Mouse (Mus musculus) thymus, postnatal 0 days (tissue): ENCODE results near the gene Rps21. TPM values are rescaled to one million over a fixed set of nuclear protein-coding genes. Genes with fewer than 3 reads are reported as not detected.

Experiments
- DNase-seq: peaks from one replicate; pipeline ENCODE4 v3.0.0-alpha.2; 2015; ENCODE audit warnings: low spot score
- microRNA-seq: library from miRNA; unstranded; fragments of <30 nt; microRNA quantifications from one replicate; pipeline ENCODE4, GENCODE M21; 2016; ENCODE audit warnings: borderline number of aligned reads
- polyA plus RNA-seq: library from polyadenylated mRNA; unstranded; fragments of >200 nt; fragmentation: Nextera tagmentation; extraction: Ambion mirVana; gene quantifications from 2 replicates; pipeline ENCODE4 v1.2.1, GENCODE M21; 2015

Gene Rps21
- polyA plus RNA-seq, 1 experiment from 2014 or later = 928 TPM

GRCm38 (mm10) chr2:180288966-180289365 lies 31.8 kb downstream of the Rps21 start:
- no peak for DNase-seq

DNA sequence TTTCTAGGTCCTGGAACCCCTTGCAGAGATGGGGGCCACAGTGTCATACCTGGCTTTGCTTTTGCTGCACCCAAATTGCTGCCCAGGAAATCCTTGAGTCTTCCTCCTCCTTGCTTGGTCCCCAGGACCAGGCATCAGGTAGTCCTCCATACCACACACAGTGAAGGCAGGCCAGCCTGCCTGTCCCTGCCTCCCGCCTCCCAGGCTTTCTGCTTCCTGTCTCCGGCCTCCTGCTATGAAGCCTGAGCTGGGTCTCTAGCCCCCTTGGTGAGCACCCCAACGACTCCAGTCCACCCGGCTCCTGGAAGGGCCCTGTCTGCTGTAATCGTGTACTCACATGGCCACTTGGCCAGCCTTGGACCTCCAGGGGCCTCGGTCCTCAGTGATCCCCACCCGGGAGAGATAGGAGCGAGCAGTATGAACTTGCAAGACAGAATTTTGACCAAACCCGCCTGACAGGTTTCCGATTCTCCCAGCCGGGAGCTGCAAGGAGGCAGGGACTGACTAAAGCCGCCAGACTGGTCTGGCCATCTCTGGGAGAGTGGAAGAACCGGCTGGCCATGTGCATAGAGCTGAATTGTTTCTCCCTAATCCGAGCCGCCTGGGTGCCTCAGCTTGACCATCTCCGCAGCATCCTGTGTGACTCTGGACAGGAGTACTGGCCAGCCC lies 32.4 kb downstream of the Rps21 start, which contains the start of gene Rbbp8nl:
Gene Rbbp8nl (minus strand): TSS at position 440 of the 669 bp plus-strand sequence.
- no peak for DNase-seq

DNA sequence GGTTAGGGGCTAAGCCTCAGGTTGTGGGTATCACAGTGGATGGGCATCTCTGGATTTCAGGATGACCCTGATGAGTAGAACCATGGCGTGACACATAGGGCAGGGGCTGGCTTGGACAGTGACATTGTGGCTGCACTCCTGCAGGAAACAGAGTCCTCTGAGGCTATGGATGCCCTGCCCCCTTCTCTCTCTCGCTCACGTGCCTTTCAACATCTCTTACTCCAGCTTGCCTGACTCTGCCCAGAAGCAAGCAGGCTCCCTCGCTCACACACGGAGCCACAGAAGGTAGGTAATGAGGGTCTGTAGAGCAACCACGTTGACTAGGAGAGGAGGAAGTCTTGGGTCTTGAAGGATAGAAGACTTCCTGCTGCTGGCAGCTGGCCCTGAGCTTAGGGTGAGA lies 33.3 kb downstream of the Rps21 start:
- no peak for DNase-seq

DNA sequence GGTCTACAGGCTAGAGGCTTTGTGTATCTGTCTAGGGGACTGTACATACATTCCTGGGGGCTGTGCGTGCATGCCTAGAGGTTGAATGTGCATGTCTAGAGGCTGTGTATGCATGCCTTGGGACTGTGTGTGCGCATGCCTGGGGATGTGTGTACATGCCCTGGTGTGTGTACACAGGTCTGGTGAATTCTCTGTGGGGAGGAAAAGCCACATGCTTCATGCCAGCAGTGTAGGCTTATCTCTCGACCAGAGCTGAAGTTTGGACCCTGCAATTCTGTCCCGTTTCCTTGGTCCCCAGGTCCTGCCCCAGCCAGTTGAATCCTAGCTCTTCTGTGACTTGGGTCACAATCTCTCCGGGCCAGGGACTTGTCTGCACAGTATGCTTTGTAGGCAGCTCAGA lies 34.4 kb downstream of the Rps21 start:
- no peak for DNase-seq

DNA sequence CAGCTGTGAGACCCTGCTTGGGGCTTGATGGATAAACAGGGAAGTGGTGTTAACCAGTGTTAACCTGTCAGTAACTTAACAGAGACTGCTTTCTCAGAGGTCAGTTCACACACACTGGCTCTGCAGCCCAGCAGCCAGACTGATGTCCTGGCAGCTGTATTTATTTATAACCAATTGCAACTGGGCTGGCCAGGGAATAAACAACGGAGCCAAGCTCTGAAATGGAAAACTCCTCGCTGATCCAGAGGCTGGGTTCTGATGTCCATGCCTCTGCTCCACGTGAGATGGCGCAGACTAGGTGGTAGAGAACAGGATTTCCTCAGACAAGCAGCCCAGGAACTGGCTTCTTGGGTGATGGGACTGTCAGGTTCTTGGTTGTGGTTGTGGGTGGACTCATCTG lies 34.8 kb downstream of the Rps21 start:
- DNase-seq = no peak

DNA sequence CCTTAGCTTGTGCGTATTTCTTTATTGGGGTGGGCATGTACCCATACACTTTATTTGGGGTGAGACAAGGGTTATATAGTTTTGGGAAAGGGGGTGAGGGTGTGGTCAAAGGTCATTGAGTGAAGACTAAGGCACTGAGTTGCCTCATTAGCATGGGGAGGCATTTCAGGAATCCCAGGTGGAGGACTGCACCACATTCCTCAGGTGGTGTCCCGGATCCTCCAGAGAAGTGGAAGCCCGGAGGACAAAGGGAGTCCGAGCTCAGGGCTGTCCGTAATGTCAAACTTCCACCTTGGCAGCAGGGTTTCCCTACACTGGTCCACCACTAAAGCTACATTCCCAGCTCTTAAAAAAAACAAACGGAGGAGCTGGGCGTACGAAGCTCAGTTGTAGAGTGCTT lies 35.7 kb downstream of the Rps21 start:
- DNase-seq = no peak

DNA sequence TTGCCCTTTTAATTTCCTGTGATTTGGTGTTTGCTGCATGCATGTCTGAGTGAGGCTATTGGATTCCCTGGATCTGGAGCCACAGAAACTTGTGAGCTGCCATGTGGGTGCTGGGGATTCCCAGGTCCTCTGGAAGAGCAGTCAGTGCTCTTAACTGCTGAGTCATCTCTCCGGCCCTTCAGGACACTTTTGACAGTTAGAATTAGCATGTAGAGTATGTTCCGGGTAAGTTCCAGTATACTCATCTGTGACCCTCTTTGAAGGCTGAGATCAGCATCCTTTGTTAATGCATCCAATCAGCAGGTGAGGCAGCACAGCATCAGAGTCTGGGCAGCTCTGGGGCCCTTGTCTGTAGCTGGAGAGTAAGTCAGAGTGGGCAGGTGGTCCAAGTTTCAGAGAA lies 43.1 kb downstream of the Rps21 start:
- no peak for DNase-seq

DNA sequence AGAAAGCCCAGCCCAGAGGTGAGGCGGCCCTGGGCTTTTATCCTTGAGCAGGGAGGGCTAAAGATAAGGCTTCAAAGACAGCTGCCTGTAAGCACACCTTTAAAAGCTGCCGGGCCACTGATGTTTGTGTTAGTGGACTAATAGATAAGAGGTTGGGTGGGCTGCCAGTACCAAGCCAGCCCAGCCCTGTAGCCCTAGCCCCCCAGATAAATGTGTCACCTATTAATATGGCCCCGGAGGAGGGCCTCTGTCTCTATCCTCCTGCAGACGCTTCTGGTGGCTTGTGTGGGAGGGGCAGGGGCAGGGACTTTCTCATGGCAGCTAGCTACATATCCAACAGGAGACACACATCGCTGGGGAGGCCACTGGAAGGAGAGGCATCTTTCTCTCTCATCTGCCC lies 43.6 kb downstream of the Rps21 start:
- no peak for DNase-seq

GRCm38 (mm10) chr2:180302201-180302600 lies 45.0 kb downstream of the Rps21 start:
- DNase-seq = no peak

GRCm38 (mm10) chr2:180303468-180303867 lies 46.3 kb downstream of the Rps21 start:
- no peak for DNase-seq

DNA sequence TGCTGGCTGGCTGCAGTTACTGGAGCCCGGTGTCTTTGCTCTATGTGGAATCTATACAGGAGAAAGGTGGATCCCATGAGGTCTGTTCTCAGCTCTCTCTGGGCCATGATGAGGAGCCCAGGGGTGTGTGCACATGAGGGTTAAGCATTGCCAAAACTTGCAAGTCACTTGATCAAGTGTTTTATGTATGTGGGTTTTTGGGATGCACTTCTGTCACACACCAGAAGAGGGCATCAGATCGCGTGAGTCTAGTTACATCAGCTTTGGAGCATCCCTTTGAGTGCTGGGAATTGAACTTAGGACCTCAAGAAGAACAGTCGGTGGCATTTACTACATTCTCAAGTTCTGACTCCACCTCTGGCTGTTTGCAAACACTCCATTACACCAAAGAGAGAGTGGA lies 47.4 kb downstream of the Rps21 start:
- no peak for DNase-seq

DNA sequence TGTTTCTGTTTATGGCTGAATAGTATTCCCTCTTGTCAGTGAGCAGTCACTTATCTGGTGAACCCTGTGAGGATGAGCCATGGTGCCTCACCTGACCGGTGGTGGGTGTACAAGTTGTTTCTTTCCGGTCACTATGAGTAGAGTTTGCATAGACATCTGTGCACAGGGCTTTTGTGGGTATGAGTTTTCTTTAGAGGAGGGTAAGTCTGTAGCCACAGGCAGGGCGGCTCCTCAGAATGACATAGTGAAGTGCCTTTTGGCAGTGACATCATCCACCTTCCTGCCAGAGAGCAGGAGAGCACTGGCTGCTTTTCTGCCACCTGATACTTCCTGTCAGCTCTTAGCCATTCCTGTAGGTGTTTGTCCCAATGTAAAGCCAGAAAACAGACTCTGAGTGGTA lies 48.3 kb downstream of the Rps21 start:
- DNase-seq = no peak

DNA sequence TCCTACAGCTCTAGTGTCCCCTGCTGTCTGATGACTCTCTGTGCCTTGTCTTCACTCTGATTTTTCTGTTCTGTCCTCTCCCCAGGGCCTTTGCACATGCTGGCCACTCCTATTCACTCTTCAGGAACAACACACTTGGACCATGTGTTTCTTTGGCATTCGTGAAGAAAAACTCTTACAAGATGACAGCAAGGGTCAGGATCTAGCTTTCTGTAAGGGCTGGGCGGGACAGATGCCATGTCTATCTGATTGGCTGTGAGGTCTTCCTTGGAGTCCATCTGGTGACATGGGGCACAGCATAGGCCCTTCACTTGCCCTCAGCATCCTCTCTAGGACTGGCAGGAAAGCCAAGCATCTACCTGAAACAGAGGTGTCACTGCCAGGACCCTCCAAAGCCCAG lies 48.8 kb downstream of the Rps21 start:
- no peak for DNase-seq

- no peak for DNase-seq
Measured at GRCm38 (mm10) chr2:180306423-180307168, 49.4 kb downstream of the Rps21 start.

- no peak for DNase-seq
Measured at GRCm38 (mm10) chr2:180307680-180308079, 50.5 kb downstream of the Rps21 start.

Small RNA genes within 50 kb of the gene (microRNA-seq; reads per million reads assigned to microRNA genes)
- 1.2 reads per million for gene Mir3091

Other genes with a start within 250 kb of the Rps21 start
- 10.0 and 10.7 TPM in 2 replicates for gene Lsm14b, start 232.4 kb upstream of the Rps21 start, polyA plus RNA-seq
- 747 and 765 TPM in 2 replicates for gene Psma7, start 214.9 kb upstream of the Rps21 start, polyA plus RNA-seq
- gene Ss18l1, start 214.9 kb upstream of the Rps21 start, polyA plus RNA-seq = 2.6 and 2.9 TPM in 2 replicates
- 25.6 and 25.9 TPM in 2 replicates for gene Mtg2, start 186.8 kb upstream of the Rps21 start, polyA plus RNA-seq
- 0.46 and 0.49 TPM in 2 replicates for gene Hrh3, start 152.9 kb upstream of the Rps21 start, polyA plus RNA-seq
- gene Osbpl2, start 138.1 kb upstream of the Rps21 start, polyA plus RNA-seq = 26.5 and 27.3 TPM in 2 replicates
- 195 TPM in 2 replicates for gene Adrm1, start 85.9 kb upstream of the Rps21 start, polyA plus RNA-seq
- 4.8 and 6.6 TPM in 2 replicates for gene Lama5, start 31.5 kb upstream of the Rps21 start, polyA plus RNA-seq
- 6.4 and 7.1 TPM in 2 replicates for gene Cables2, start 16.1 kb downstream of the Rps21 start, polyA plus RNA-seq
- 0.05 TPM in 1 of 2 replicates, not detected in the other for gene Rbbp8nl, start 32.5 kb downstream of the Rps21 start, polyA plus RNA-seq
- not detected in 2 replicates for gene Gata5, start 77.3 kb downstream of the Rps21 start, polyA plus RNA-seq
- 8.1 and 8.9 TPM in 2 replicates for gene Slco4a1, start 198.9 kb downstream of the Rps21 start, polyA plus RNA-seq
- gene Ntsr1, start 242.6 kb downstream of the Rps21 start, polyA plus RNA-seq = 0.04 and 0.10 TPM in 2 replicates